Mouse (Mus musculus) G1E (cell line): ENCODE measurements at regions not wholly inside any gene's neighbourhood (a gene's known extent, or its start where the extent isn't known, plus 50 kb on each side); places are given as distances from the start of the nearest gene placed in this dataset.

ENCODE experiments used
- CTCF ChIP-seq: IDR thresholded peaks from 2 replicates; pipeline ENCODE4 v1.5.1; 2012; ENCODE audit warnings: low read depth, low read length, inconsistent platforms, mixed read lengths
- GATA1 ChIP-seq: IDR thresholded peaks from 2 replicates; pipeline ENCODE4 v1.6.1; 2012; ENCODE audit warnings: borderline replicate concordance, low read length, inconsistent platforms, mixed read lengths

DNA sequence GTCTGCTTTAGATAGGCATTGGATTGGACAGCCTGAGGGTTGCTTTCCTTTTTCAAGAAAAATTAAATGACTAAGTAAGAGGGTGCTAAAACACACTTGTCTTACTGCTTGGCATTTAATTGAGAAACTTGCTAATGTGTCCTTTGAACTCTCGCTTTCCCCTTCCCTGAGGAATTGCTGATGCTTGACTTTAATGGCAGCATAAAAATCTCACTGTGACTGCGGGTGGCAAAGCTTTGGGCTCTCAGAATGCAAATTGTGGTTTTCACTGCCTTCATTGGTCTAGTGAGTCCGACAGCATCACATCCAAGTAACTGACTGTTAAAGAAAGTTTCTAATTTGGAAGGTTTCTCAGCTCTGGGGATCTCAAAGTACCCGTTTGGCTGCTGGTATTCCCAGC lies 76.1 kb upstream of the Olfm4 start:
- TF ChIP-seq CTCF (no peak), GATA1 (no peak)
